Mouse (Mus musculus) CH12.LX (cell line): ENCODE data around the gene Plekha8. TPM values are rescaled to one million over a fixed set of nuclear protein-coding genes. Genes with fewer than 3 reads are reported as not detected.

ENCODE experiments used
- DNase-seq: peaks from one replicate; pipeline ENCODE4 v3.0.0-alpha.2; 2013; ENCODE audit errors: extremely low read depth
- H3K27ac ChIP-seq: 2 replicates; pipeline ENCODE4 v1.5.1; 2012; ENCODE audit warnings: low read depth, mild to moderate bottlenecking, control low read depth, moderate library complexity; ENCODE audit not compliant: insufficient read depth
- H3K27me3 ChIP-seq: replicated peaks from 2 replicates; pipeline ENCODE3; 2012; ENCODE audit warnings: inconsistent platforms
- H3K36me3 ChIP-seq, 2 experiments: replicated peaks in 1 of 2; 2 replicates each; pipeline versions ENCODE3 to v1.6.1; 2012; ENCODE audit warnings: inconsistent platforms in 1 of 2, low read length in 1 of 2, mild to moderate bottlenecking in 1 of 2, mixed read lengths in 1 of 2, moderate library complexity in 1 of 2; ENCODE audit not compliant: control insufficient read depth in 1 of 2, insufficient read depth in 1 of 2
- H3K4me1 ChIP-seq, 2 experiments: 2 replicates each; pipeline ENCODE4 v1.6.1; 2012; ENCODE audit warnings: inconsistent platforms in 1 of 2, moderate library complexity in 1 of 2; ENCODE audit not compliant: insufficient read depth in 2 of 2, control insufficient read depth in 1 of 2
- H3K4me2 ChIP-seq: 2 replicates; pipeline ENCODE4 v1.6.1; 2012; ENCODE audit warnings: low read depth, mild to moderate bottlenecking, control low read depth; ENCODE audit not compliant: poor library complexity, insufficient read depth, severe bottlenecking
- H3K4me3 ChIP-seq, 3 experiments: fragments of 150-350 bp in 1 of 3; sonication (generic) in 1 of 3; replicated peaks in 1 of 3; 2 replicates each; pipeline versions ENCODE3 to v1.5.1; 2011 to 2012; ENCODE audit warnings: low read depth in 2 of 3, low read length in 2 of 3, mild to moderate bottlenecking in 2 of 3, moderate library complexity in 2 of 3, control low read depth in 1 of 3, improper control_type of control experiment in 1 of 3, inconsistent platforms in 1 of 3, mixed read lengths in 1 of 3; ENCODE audit not compliant: poor library complexity in 1 of 3
- H3K79me2 ChIP-seq: replicated peaks from 2 replicates; pipeline ENCODE4 v1.6.1; 2012; ENCODE audit warnings: mild to moderate bottlenecking, moderate library complexity; ENCODE audit not compliant: control insufficient read depth, poor library complexity, insufficient read depth, severe bottlenecking; ENCODE audit errors: extremely low read depth
- H3K9ac ChIP-seq: 2 replicates; pipeline ENCODE4 v1.6.1; 2012; ENCODE audit warnings: low read depth, mild to moderate bottlenecking, control low read depth, moderate library complexity; ENCODE audit not compliant: insufficient read depth
- H3K9me3 ChIP-seq: replicated peaks from 2 replicates; pipeline ENCODE3; 2012; ENCODE audit warnings: low read length, inconsistent platforms, mixed read lengths
- BHLHE40 ChIP-seq: IDR thresholded peaks from 2 replicates; pipeline ENCODE4 v1.6.1; 2011; ENCODE audit warnings: mild to moderate bottlenecking, low read depth, low read length, improper control_type of control experiment
- CTCF ChIP-seq, 2 experiments: IDR thresholded peaks in 1 of 2; conservative IDR thresholded peaks in 1 of 2; 2 replicates each; pipeline ENCODE4 v1.5.1; 2011 to 2012; ENCODE audit warnings: low read depth in 2 of 2, low read length in 2 of 2, improper control_type of control experiment in 1 of 2, inconsistent platforms in 1 of 2, mild to moderate bottlenecking in 1 of 2, moderate library complexity in 1 of 2
- ELF1 ChIP-seq: IDR thresholded peaks from 2 replicates; pipeline ENCODE4 v1.6.1; 2014; ENCODE audit warnings: low read depth, mild to moderate bottlenecking, inconsistent platforms, low read length, improper control_type of control experiment
- EP300 ChIP-seq: IDR thresholded peaks from 2 replicates; pipeline ENCODE4 v1.6.1; 2011; ENCODE audit warnings: low read length, improper control_type of control experiment
- ETS1 ChIP-seq: conservative IDR thresholded peaks from 2 replicates; pipeline ENCODE4 v1.6.1; 2012; ENCODE audit warnings: low read depth, mild to moderate bottlenecking, inconsistent platforms, low read length, improper control_type of control experiment, moderate library complexity
- IRF4 ChIP-seq: IDR thresholded peaks from 2 replicates; pipeline ENCODE4 v1.6.1; 2014; ENCODE audit warnings: low read depth, mild to moderate bottlenecking, inconsistent platforms, low read length, improper control_type of control experiment
- KAT2A ChIP-seq: IDR thresholded peaks from 2 replicates; pipeline ENCODE4 v1.6.1; 2012; ENCODE audit warnings: low read length, improper control_type of control experiment, inconsistent platforms; ENCODE audit not compliant: insufficient replicate concordance
- MAFK ChIP-seq: IDR thresholded peaks from 2 replicates; pipeline ENCODE4 v1.6.1; 2011; ENCODE audit warnings: low read length, improper control_type of control experiment; ENCODE audit not compliant: insufficient replicate concordance
- MAX ChIP-seq: IDR thresholded peaks from 2 replicates; pipeline ENCODE4 v1.6.1; 2011; ENCODE audit warnings: low read length, improper control_type of control experiment
- MAZ ChIP-seq: IDR thresholded peaks from 2 replicates; pipeline ENCODE4 v1.6.1; 2012; ENCODE audit warnings: low read depth, mild to moderate bottlenecking, inconsistent platforms, low read length, improper control_type of control experiment, moderate library complexity
- MXI1 ChIP-seq: IDR thresholded peaks from 2 replicates; pipeline ENCODE4 v1.6.1; 2011; ENCODE audit warnings: mild to moderate bottlenecking, low read depth, low read length, improper control_type of control experiment
- MYC ChIP-seq: IDR thresholded peaks from 2 replicates; pipeline ENCODE4 v1.6.1; 2011; ENCODE audit warnings: low read depth, mild to moderate bottlenecking, improper control_type of control experiment, low read length
- PAX5 ChIP-seq: IDR thresholded peaks from 2 replicates; pipeline ENCODE4 v1.6.1; 2012; ENCODE audit warnings: low read length, inconsistent platforms, mixed read lengths
- POLR2A ChIP-seq: IDR thresholded peaks from 2 replicates; pipeline ENCODE4 v1.6.1; 2011; ENCODE audit warnings: low read depth, mild to moderate bottlenecking, improper control_type of control experiment, low read length
- POLR2AphosphoS2 ChIP-seq: IDR thresholded peaks from 2 replicates; pipeline ENCODE4 v1.6.1; 2011; ENCODE audit warnings: low read depth, low read length, improper control_type of control experiment
- RAD21 ChIP-seq: IDR thresholded peaks from 2 replicates; pipeline ENCODE4 v1.6.1; 2011; ENCODE audit warnings: low read depth, mild to moderate bottlenecking, low read length, improper control_type of control experiment, moderate library complexity
- RCOR1 ChIP-seq: conservative IDR thresholded peaks from 2 replicates; pipeline ENCODE4 v1.6.1; 2012; ENCODE audit warnings: low read depth, mild to moderate bottlenecking, inconsistent platforms, low read length, improper control_type of control experiment
- SIN3A ChIP-seq: IDR thresholded peaks from 2 replicates; pipeline ENCODE4 v1.6.1; 2012; ENCODE audit warnings: low read length, improper control_type of control experiment, inconsistent platforms
- SMC3 ChIP-seq: IDR thresholded peaks from 2 replicates; pipeline ENCODE4 v1.6.1; 2011; ENCODE audit warnings: low read depth, low read length, improper control_type of control experiment
- TBP ChIP-seq: conservative IDR thresholded peaks from 2 replicates; pipeline ENCODE4 v1.6.1; 2011; ENCODE audit warnings: low read depth, low read length, improper control_type of control experiment
- UBTF ChIP-seq: IDR thresholded peaks from 2 replicates; pipeline ENCODE4 v1.6.1; 2012; ENCODE audit warnings: low read depth, mild to moderate bottlenecking, inconsistent platforms, low read length, improper control_type of control experiment, moderate library complexity
- USF1 ChIP-seq: IDR thresholded peaks from 2 replicates; pipeline ENCODE4 v1.6.1; 2014; ENCODE audit warnings: low read depth, mild to moderate bottlenecking, inconsistent platforms, low read length, improper control_type of control experiment
- USF2 ChIP-seq: conservative IDR thresholded peaks from 2 replicates; pipeline ENCODE4 v1.6.1; 2011; ENCODE audit warnings: low read depth, low read length, improper control_type of control experiment
- ZC3H11A ChIP-seq: IDR thresholded peaks from 2 replicates; pipeline ENCODE4 v1.6.1; 2012; ENCODE audit warnings: low read depth, mild to moderate bottlenecking, inconsistent platforms, low read length, improper control_type of control experiment
- ZKSCAN1 ChIP-seq: IDR thresholded peaks from 2 replicates; pipeline ENCODE4 v1.6.1; 2012; ENCODE audit warnings: low read depth, inconsistent platforms, low read length, improper control_type of control experiment, borderline replicate concordance
- ZMIZ1 ChIP-seq: IDR thresholded peaks from 2 replicates; pipeline ENCODE4 v1.6.1; 2012; ENCODE audit warnings: low read depth, mild to moderate bottlenecking, inconsistent platforms, low read length, improper control_type of control experiment
- ZNF384 ChIP-seq: IDR thresholded peaks from 2 replicates; pipeline ENCODE4 v1.6.1; 2012; ENCODE audit warnings: low read depth, low read length, improper control_type of control experiment, inconsistent platforms
- dilution Hi-C: fragments of 300-500 bp; cut with MboI; formaldehyde crosslinking; loops from 2 replicates; pipeline ENCODE4 v1.14.3; 2020; ENCODE audit warnings: low sequenced_read_pairs; ENCODE audit not compliant: extremely low pct_unique_long_range_greater_than_20kb, extremely low pct_ligation_motif_present
- in situ Hi-C: fragments of 300-500 bp; cut with MboI; formaldehyde crosslinking; loops from 3 replicates; pipeline ENCODE4 v1.14.3; 2019; ENCODE audit warnings: low sequenced_read_pairs, low pct_ligation_motif_present, low pct_unique_long_range_greater_than_20kb, mixed read lengths
- polyA plus RNA-seq: library from polyadenylated mRNA; unstranded; fragments of >175 nt; gene quantifications from 2 replicates; pipeline ENCODE4 v1.2.1, GENCODE M21; 2012; ENCODE audit warnings: low read depth; ENCODE audit not compliant: insufficient read length
- total RNA-seq, 2 experiments: library from RNA; depleted of rRNA; stranded (reverse); fragments of 300-350 nt in 1 of 2; fragments of >200 nt in 1 of 2; gene quantifications; 2 replicates each; pipeline ENCODE4 v1.2.3; 2012 to 2014

Plekha8 gene
- total and polyA plus RNA-seq, 3 experiments: 5.8 to 10.2 (median 9.8) TPM

DNA sequence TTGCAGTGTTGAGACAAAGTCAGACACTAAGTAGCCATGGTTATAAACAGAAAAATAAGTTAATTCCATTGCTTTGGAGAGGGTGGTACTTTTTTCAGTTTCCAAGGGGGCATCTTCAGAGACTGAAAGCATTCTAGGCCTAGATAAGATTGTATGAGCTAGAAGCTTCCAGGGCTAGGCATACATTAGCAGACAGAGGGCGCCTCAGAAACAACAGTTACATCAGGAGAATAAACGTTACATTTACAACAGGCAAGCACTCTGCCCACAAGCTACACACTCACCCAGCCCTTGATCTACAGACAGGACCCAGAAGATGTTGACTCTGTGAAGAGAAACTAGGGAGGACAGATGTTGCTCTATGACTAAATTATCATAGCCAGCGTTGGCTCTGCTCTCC lies 36.6 kb downstream of the Plekha8 start:
- Histone ChIP-seq H3K79me2 (no peaks in the 10 kb centered on the region), H3K4me2 (no peak overlapping the region), H3K27ac (no peak overlapping the region), H3K4me1 (peaks cover 0 to 9% of the 10 kb centered on the region in 2 experiments; a peak in 2 of 4 replicates), H3K4me3 (no peak overlapping the region), H3K9me3 (no peaks in the 10 kb centered on the region), H3K27me3 (no peaks in the 10 kb centered on the region), H3K9ac (no peak overlapping the region), H3K36me3 (peaks cover 5 to 34% of the 10 kb centered on the region in 2 experiments)
- peak; percentile 6 for DNase-seq
- dilution Hi-C loops (no loop called here), in situ Hi-C loops (no loop called here)
- no peak for TF ChIP-seq MAFK
- TF ChIP-seq ELF1: no peak
- TF ChIP-seq RAD21: peak; percentile 25
- peak in 1 of 2 experiments; percentile 52; a peak in 2 of 4 replicates for TF ChIP-seq CTCF (conservative IDR thresholded peaks at IDR 0.05 in 1 of 2, IDR thresholded peaks at IDR 0.05 in 1 of 2; ENCODE audit: low read depth in 2 of 2, low read length in 2 of 2)
- TF ChIP-seq MAX: no peak
- no peak for TF ChIP-seq TBP
- no peak for TF ChIP-seq UBTF
- TF ChIP-seq SMC3: peak; percentile 42
- TF ChIP-seq POLR2A: no peak
- no peak for TF ChIP-seq MYC

DNA sequence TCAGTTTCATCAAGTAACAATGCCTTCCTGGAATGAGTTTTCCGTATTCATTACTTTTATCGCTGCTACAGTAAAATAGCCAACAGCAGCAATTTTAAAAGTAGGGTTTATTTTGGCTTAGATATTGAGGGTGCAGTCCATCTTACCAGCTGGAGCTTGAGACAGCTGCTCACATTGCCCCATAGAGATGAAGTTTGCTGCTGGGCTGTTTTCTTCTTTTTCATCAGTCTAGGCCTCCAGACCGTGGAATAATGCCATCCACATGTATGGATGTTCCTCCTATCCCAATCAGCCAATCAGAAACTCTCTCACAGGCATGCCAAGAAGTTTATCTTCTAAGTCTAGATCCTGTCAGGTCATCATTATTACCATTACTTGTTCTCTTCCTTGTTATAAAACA lies 45.0 kb downstream of the Plekha8 start:
- in situ Hi-C loops (no loop called here), dilution Hi-C loops (no loop called here)
- peaks cover 2 to 20% of the 10 kb centered on the region in 2 experiments for H3K36me3 ChIP-seq
- H3K79me2 ChIP-seq: no peaks in the 10 kb centered on the region; the same call in 1 of the 2 replicates
- H3K4me1 ChIP-seq: no peaks in the 10 kb centered on the region
- H3K27ac ChIP-seq: no peak overlapping the region
- no peak overlapping the region for H3K4me2 ChIP-seq
- no peak for TF ChIP-seq IRF4
- TF ChIP-seq EP300: no peak
- TF ChIP-seq MXI1: no peak
- TF ChIP-seq RAD21: no peak
- TF ChIP-seq ELF1: no peak
- no peak for TF ChIP-seq RCOR1
- TF ChIP-seq ZNF384: no peak
- H3K9ac ChIP-seq: no peak overlapping the region
- no peak for DNase-seq
- H3K4me3 ChIP-seq: no peak overlapping the region
- H3K9me3 ChIP-seq: no peaks in the 10 kb centered on the region
- H3K27me3 ChIP-seq: no peaks in the 10 kb centered on the region

DNA sequence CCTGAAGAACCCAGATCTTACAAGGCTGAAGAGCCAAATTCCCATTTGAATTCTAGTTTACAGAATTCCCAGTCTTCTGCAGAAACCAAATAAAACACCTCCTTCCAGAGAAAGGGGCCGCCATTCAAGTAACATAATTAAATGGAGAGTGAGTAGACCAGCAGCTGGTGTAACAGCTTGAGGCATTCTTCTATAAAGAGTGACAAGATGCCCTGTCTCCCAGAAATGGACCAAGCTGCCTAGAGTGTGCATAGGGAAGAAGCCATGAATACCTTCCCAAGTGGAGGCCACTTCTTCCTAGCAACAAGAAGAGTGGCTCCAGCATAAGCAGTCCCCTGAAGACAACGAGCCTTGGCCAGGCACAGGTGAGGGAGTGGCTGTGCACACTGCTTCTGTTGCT lies 47.0 kb downstream of the Plekha8 start:
- TF ChIP-seq ZMIZ1: no peak
- TF ChIP-seq USF1: no peak
- no peak for TF ChIP-seq ETS1
- TF ChIP-seq SIN3A: no peak
- TF ChIP-seq ZC3H11A: no peak
- TF ChIP-seq RAD21: no peak
- no peak for TF ChIP-seq USF2
- TF ChIP-seq PAX5: no peak
- TF ChIP-seq MAZ: no peak
- TF ChIP-seq KAT2A: no peak
- no peak for TF ChIP-seq BHLHE40
- TF ChIP-seq TBP: no peak
- TF ChIP-seq MYC: no peak
- TF ChIP-seq ZKSCAN1: no peak
- TF ChIP-seq POLR2AphosphoS2: no peak
- no peak overlapping the region for H3K4me2 ChIP-seq
- no peak overlapping the region for H3K4me3 ChIP-seq
- no peaks in the 10 kb centered on the region for H3K79me2 ChIP-seq
- no peak overlapping the region for H3K9ac ChIP-seq
- no peaks in the 10 kb centered on the region for H3K9me3 ChIP-seq
- no peaks in the 10 kb centered on the region for H3K4me1 ChIP-seq
- no peak for DNase-seq
- in situ Hi-C loops (no loop called here), dilution Hi-C loops (no loop called here)
- H3K36me3 ChIP-seq: peaks cover 2 to 17% of the 10 kb centered on the region in 2 experiments
- no peak overlapping the region for H3K27ac ChIP-seq
- H3K27me3 ChIP-seq: no peaks in the 10 kb centered on the region
